Mouse (Mus musculus) myocyte (in vitro differentiated cells): ENCODE data around the gene Tgoln1.

Source experiments
- MAX ChIP-seq: IDR thresholded peaks from one replicate; pipeline ENCODE4 v1.6.1; 2011; ENCODE audit warnings: low read depth, mild to moderate bottlenecking, control low read depth
- MYOG ChIP-seq, 3 experiments: IDR thresholded peaks; one replicate each; pipeline ENCODE4 v1.6.1; 2011; ENCODE audit warnings: control low read depth in 2 of 3, low read depth in 2 of 3, mild to moderate bottlenecking in 2 of 3; ENCODE audit not compliant: insufficient read length in 2 of 3, control insufficient read depth in 1 of 3, insufficient read depth in 1 of 3
- POLR2A ChIP-seq: IDR thresholded peaks from one replicate; pipeline ENCODE4 v1.6.1; 2011; ENCODE audit warnings: low read depth, mild to moderate bottlenecking, control low read depth, moderate library complexity; ENCODE audit not compliant: insufficient read length
- USF1 ChIP-seq: IDR thresholded peaks from one replicate; pipeline ENCODE4 v1.6.1; 2011; ENCODE audit warnings: low read depth, mild to moderate bottlenecking, control low read depth, moderate library complexity

GRCm38 (mm10) chr6:72627276-72627675 lies 10.5 kb upstream of the Tgoln1 start:
- no peak for TF ChIP-seq USF1
- no peak for TF ChIP-seq POLR2A
- no peak for TF ChIP-seq MYOG (IDR thresholded peaks at IDR 0.05; ENCODE audit: control insufficient read depth in 1 of 3, insufficient read depth in 1 of 3, insufficient read length in 2 of 3, low read depth in 2 of 3)
- no peak for TF ChIP-seq MAX
